Mouse (Mus musculus): ENCODE measurements around the gene 1700042G07Rik. TPM values are rescaled to one million over a fixed set of nuclear protein-coding genes. Genes with fewer than 3 reads are reported as not detected.
A peak's percentile ranks its signal among the peaks of the same experiment; 100 is the strongest.

The 1700042G07Rik gene
- polyA plus RNA-seq, 1 experiment, result not detected

- Histone ChIP-seq H3K27ac (ENCODE audit: control insufficient read depth, insufficient read depth, low read length) (no peak overlapping the region), H3K4me3 (ENCODE audit: control insufficient read depth, insufficient read depth, low read length) (no peak overlapping the region), H3K4me1 (replicated peaks; ENCODE audit: control insufficient read depth, insufficient read depth, low read length) (no peaks in the 10 kb centered on the region; the same call in 1 of the 2 replicates), H3K36me3 (ENCODE audit: control insufficient read depth, insufficient read depth, low read length) (no peaks in the 10 kb centered on the region), H3K27me3 (ENCODE audit: control insufficient read depth, insufficient read depth, low read length) (no peaks in the 10 kb centered on the region)
- no peak for DNase-seq
- no peak for TF ChIP-seq POLR2A (IDR thresholded peaks at IDR 0.05; ENCODE audit: control insufficient read depth, extremely low read depth, insufficient read depth, low read length, poor library complexity)
- no peak for TF ChIP-seq CTCF (IDR thresholded peaks at IDR 0.05; ENCODE audit: borderline replicate concordance, control insufficient read depth, extremely low read depth, insufficient read depth, low read length, poor library complexity)
- WGBS, result 92% methylated on average over 9 of the region's 9 CpGs
These were observed 20.6 kb downstream of the 1700042G07Rik start for GRCm38 (mm10) chr4:116193583-116194383.

DNA sequence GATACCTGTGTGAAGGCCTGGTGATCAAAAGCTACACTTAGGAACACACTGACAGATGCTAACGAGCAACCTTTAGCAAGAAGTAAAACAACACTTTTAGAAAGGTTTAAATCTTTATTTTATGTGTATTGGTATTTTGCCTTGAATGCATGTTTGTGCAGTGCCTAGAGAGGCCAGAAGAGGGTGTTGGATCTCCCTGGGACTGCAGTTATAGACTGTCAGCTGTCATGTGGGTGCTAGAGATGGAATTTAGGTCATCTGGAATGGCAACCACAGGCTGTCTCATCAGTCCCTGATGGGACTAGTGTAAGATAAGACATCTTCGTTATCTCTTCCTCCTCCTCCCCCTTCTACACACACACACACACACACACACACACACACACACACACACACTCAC lies 25.2 kb downstream of the 1700042G07Rik start:
- WGBS, result 91% methylated on average over 2 of the region's 2 CpGs
- no peaks in the 10 kb centered on the region for H3K27me3 ChIP-seq (ENCODE audit: control insufficient read depth, insufficient read depth, low read length)
- no peaks in the 10 kb centered on the region for H3K4me1 ChIP-seq (replicated peaks; ENCODE audit: control insufficient read depth, insufficient read depth, low read length)
- no peaks in the 10 kb centered on the region for H3K36me3 ChIP-seq (ENCODE audit: control insufficient read depth, insufficient read depth, low read length)
- peak; percentile 31 for DNase-seq
- H3K27ac ChIP-seq (ENCODE audit: control insufficient read depth, insufficient read depth, low read length), result no peak overlapping the region
- no peak for TF ChIP-seq POLR2A (IDR thresholded peaks at IDR 0.05; ENCODE audit: control insufficient read depth, extremely low read depth, insufficient read depth, low read length, poor library complexity)
- TF ChIP-seq CTCF (IDR thresholded peaks at IDR 0.05; ENCODE audit: borderline replicate concordance, control insufficient read depth, extremely low read depth, insufficient read depth, low read length, poor library complexity), result no peak
- no peak overlapping the region for H3K4me3 ChIP-seq (ENCODE audit: control insufficient read depth, insufficient read depth, low read length)

- Histone ChIP-seq H3K36me3 (ENCODE audit: control insufficient read depth, insufficient read depth, low read length) (no peaks in the 10 kb centered on the region), H3K4me1 (replicated peaks; ENCODE audit: control insufficient read depth, insufficient read depth, low read length) (no peaks in the 10 kb centered on the region), H3K4me3 (ENCODE audit: control insufficient read depth, insufficient read depth, low read length) (no peak overlapping the region), H3K27ac (ENCODE audit: control insufficient read depth, insufficient read depth, low read length) (no peak overlapping the region), H3K27me3 (ENCODE audit: control insufficient read depth, insufficient read depth, low read length) (no peaks in the 10 kb centered on the region)
- DNase-seq, result no peak
- WGBS, result 90% methylated on average over 3 of the region's 3 CpGs
- TF ChIP-seq CTCF (IDR thresholded peaks at IDR 0.05; ENCODE audit: borderline replicate concordance, control insufficient read depth, extremely low read depth, insufficient read depth, low read length, poor library complexity), result no peak
- no peak for TF ChIP-seq POLR2A (IDR thresholded peaks at IDR 0.05; ENCODE audit: control insufficient read depth, extremely low read depth, insufficient read depth, low read length, poor library complexity)
These were observed 31.2 kb downstream of the 1700042G07Rik start for GRCm38 (mm10) chr4:116204422-116204821.

DNA sequence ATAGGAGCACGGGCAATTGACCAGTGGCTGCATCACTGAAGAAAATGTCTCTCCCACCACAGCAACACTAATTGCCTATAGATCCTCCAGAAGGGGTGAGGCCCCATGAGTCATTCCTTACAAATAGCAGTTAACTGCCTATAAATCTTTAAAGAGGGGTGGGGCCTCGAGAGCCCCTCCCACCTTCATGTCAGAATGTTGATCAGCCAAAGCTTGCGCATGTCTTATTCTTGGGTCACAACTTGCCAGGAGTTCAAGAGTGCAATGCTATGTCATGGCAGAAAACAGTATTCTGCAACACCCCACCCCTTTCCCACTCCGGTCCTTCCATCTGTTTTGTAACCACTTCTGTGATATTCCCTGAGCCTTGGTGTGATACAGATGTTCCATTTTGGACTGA lies 33.4 kb downstream of the 1700042G07Rik start:
- 86% methylated on average over 4 of the region's 4 CpGs for WGBS
- TF ChIP-seq CTCF (IDR thresholded peaks at IDR 0.05; ENCODE audit: borderline replicate concordance, control insufficient read depth, extremely low read depth, insufficient read depth, low read length, poor library complexity), result no peak
- TF ChIP-seq POLR2A (IDR thresholded peaks at IDR 0.05; ENCODE audit: control insufficient read depth, extremely low read depth, insufficient read depth, low read length, poor library complexity), result no peak
- no peak for DNase-seq

GRCm38 (mm10) chr4:116208891-116209290 lies 35.7 kb downstream of the 1700042G07Rik start:
- H3K36me3 ChIP-seq (ENCODE audit: control insufficient read depth, insufficient read depth, low read length), result no peaks in the 10 kb centered on the region
- no peaks in the 10 kb centered on the region for H3K27me3 ChIP-seq (ENCODE audit: control insufficient read depth, insufficient read depth, low read length)
- no peak for TF ChIP-seq CTCF (IDR thresholded peaks at IDR 0.05; ENCODE audit: borderline replicate concordance, control insufficient read depth, extremely low read depth, insufficient read depth, low read length, poor library complexity)
- TF ChIP-seq POLR2A (IDR thresholded peaks at IDR 0.05; ENCODE audit: control insufficient read depth, extremely low read depth, insufficient read depth, low read length, poor library complexity), result no peak
- no peak for DNase-seq
- WGBS, result 91% methylated on average over 1 of the region's 1 CpGs
- H3K27ac ChIP-seq (ENCODE audit: control insufficient read depth, insufficient read depth, low read length), result no peak overlapping the region
- H3K4me3 ChIP-seq (ENCODE audit: control insufficient read depth, insufficient read depth, low read length), result no peak overlapping the region
- H3K4me1 ChIP-seq (replicated peaks; ENCODE audit: control insufficient read depth, insufficient read depth, low read length), result no peaks in the 10 kb centered on the region

More for the DNA sequence above, 33.4 kb downstream of the 1700042G07Rik start:
- Histone ChIP-seq H3K27me3 (ENCODE audit: control insufficient read depth, insufficient read depth, low read length) (no peaks in the 10 kb centered on the region), H3K36me3 (ENCODE audit: control insufficient read depth, insufficient read depth, low read length) (no peaks in the 10 kb centered on the region), H3K4me3 (ENCODE audit: control insufficient read depth, insufficient read depth, low read length) (no peak overlapping the region), H3K27ac (ENCODE audit: control insufficient read depth, insufficient read depth, low read length) (no peak overlapping the region), H3K4me1 (replicated peaks; ENCODE audit: control insufficient read depth, insufficient read depth, low read length) (no peaks in the 10 kb centered on the region)

GRCm38 (mm10) chr4:116215895-116216605 lies 42.9 kb downstream of the 1700042G07Rik start:
- DNase-seq, result no peak
- 94% methylated on average over 2 of the region's 2 CpGs for WGBS
- peaks cover 2% of the 10 kb centered on the region for H3K4me1 ChIP-seq (replicated peaks; ENCODE audit: control insufficient read depth, insufficient read depth, low read length)
- TF ChIP-seq POLR2A (IDR thresholded peaks at IDR 0.05; ENCODE audit: control insufficient read depth, extremely low read depth, insufficient read depth, low read length, poor library complexity) (no peak), CTCF (IDR thresholded peaks at IDR 0.05; ENCODE audit: borderline replicate concordance, control insufficient read depth, extremely low read depth, insufficient read depth, low read length, poor library complexity) (no peak)
- H3K27me3 ChIP-seq (ENCODE audit: control insufficient read depth, insufficient read depth, low read length), result no peaks in the 10 kb centered on the region
- H3K4me3 ChIP-seq (ENCODE audit: control insufficient read depth, insufficient read depth, low read length), result no peak overlapping the region
- no peaks in the 10 kb centered on the region for H3K36me3 ChIP-seq (ENCODE audit: control insufficient read depth, insufficient read depth, low read length)
- H3K27ac ChIP-seq (ENCODE audit: control insufficient read depth, insufficient read depth, low read length), result no peak overlapping the region

Measured in thymus, adult 2 months (tissue).